Mouse (Mus musculus): ENCODE measurements at regions not wholly inside any gene's neighbourhood (a gene's known extent, or its start where the extent isn't known, plus 50 kb on each side); places are given as distances from the start of the nearest gene placed in this dataset.

DNA sequence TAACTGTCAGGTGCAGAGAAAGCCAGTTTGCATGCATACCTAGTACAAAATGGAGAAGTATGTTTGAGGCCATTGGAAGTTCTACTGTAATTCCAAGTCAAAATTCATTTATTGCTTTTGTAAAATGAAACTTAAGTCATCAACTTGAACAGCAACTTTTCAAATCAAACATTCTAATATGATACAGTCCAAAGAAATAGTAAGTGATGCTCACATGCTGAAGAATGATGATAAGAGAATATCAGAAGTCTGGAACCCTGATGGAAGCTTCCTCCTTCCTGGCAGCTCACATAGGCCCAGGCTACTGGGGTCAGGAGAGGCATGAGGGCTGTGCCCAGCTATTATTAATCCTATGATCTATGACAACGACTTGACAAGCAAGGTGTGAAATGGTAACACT lies 64.1 kb upstream of the Slc38a2 start:
- H3K27me3 ChIP-seq (replicated peaks), result no peaks in the 10 kb centered on the region
- no peaks in the 10 kb centered on the region for H3K79me2 ChIP-seq (replicated peaks; ENCODE audit: control insufficient read depth, extremely low read depth, insufficient read depth, poor library complexity, severe bottlenecking)
- DNase-seq (ENCODE audit: extremely low read depth), result no peak
- dilution Hi-C loops (cut with MboI; ENCODE audit: extremely low pct_ligation_motif_present, extremely low pct_unique_long_range_greater_than_20kb, low sequenced_read_pairs), result no loop called here
- H3K9ac ChIP-seq (ENCODE audit: insufficient read depth, low read depth), result no peak overlapping the region
- H3K4me1 ChIP-seq (ENCODE audit: control insufficient read depth in 1 of 2, insufficient read depth in 2 of 2), result peaks cover 0 to 7% of the 10 kb centered on the region in 2 experiments; a peak in 3 of 4 replicates
- no peak overlapping the region for H3K4me3 ChIP-seq (replicated peaks in 1 of 3; ENCODE audit: low read depth in 2 of 3, low read length in 2 of 3, poor library complexity in 1 of 3)
- H3K9me3 ChIP-seq (replicated peaks; ENCODE audit: low read length), result no peaks in the 10 kb centered on the region
- no peak overlapping the region for H3K4me2 ChIP-seq (ENCODE audit: insufficient read depth, low read depth, poor library complexity, severe bottlenecking)
- H3K27ac ChIP-seq (ENCODE audit: insufficient read depth, low read depth), result no peak overlapping the region
- no peaks in the 10 kb centered on the region for H3K36me3 ChIP-seq (replicated peaks in 1 of 2; ENCODE audit: control insufficient read depth in 1 of 2, insufficient read depth in 1 of 2, low read length in 1 of 2)
- no peak for TF ChIP-seq E2F4 (IDR thresholded peaks at IDR 0.05; ENCODE audit: insufficient replicate concordance, low read depth, low read length)
- no peak for TF ChIP-seq MYC (IDR thresholded peaks at IDR 0.05; ENCODE audit: low read depth, low read length)
- TF ChIP-seq ZMIZ1 (IDR thresholded peaks at IDR 0.05; ENCODE audit: low read depth, low read length), result no peak
- TF ChIP-seq CHD1 (IDR thresholded peaks at IDR 0.05; ENCODE audit: low read depth, low read length), result no peak
- no peak for TF ChIP-seq RAD21 (IDR thresholded peaks at IDR 0.05; ENCODE audit: low read depth, low read length)
- no peak for TF ChIP-seq USF1 (IDR thresholded peaks at IDR 0.05; ENCODE audit: low read depth, low read length)
- no peak for TF ChIP-seq MXI1 (IDR thresholded peaks at IDR 0.05; ENCODE audit: low read depth, low read length)
- no peak for TF ChIP-seq NRF1 (IDR thresholded peaks at IDR 0.05; ENCODE audit: low read depth, low read length)
- TF ChIP-seq ETS1 (conservative IDR thresholded peaks at IDR 0.05; ENCODE audit: low read depth, low read length), result no peak
- TF ChIP-seq PAX5 (IDR thresholded peaks at IDR 0.05; ENCODE audit: low read length), result no peak
- TF ChIP-seq CHD2 (IDR thresholded peaks at IDR 0.05; ENCODE audit: low read length), result no peak
- TF ChIP-seq MAX (IDR thresholded peaks at IDR 0.05; ENCODE audit: low read length), result no peak
- TF ChIP-seq UBTF (IDR thresholded peaks at IDR 0.05; ENCODE audit: low read depth, low read length), result no peak
- TF ChIP-seq MEF2A (IDR thresholded peaks at IDR 0.05; ENCODE audit: borderline replicate concordance, low read depth, low read length), result no peak
- no peak for TF ChIP-seq IRF4 (IDR thresholded peaks at IDR 0.05; ENCODE audit: low read depth, low read length)
- no peak for TF ChIP-seq MAZ (IDR thresholded peaks at IDR 0.05; ENCODE audit: low read depth, low read length)
- TF ChIP-seq GABPA (IDR thresholded peaks at IDR 0.05; ENCODE audit: insufficient replicate concordance, low read depth, low read length), result no peak
- in situ Hi-C loops (cut with MboI; ENCODE audit: low pct_ligation_motif_present, low pct_unique_long_range_greater_than_20kb, low sequenced_read_pairs), result no loop called here

DNA sequence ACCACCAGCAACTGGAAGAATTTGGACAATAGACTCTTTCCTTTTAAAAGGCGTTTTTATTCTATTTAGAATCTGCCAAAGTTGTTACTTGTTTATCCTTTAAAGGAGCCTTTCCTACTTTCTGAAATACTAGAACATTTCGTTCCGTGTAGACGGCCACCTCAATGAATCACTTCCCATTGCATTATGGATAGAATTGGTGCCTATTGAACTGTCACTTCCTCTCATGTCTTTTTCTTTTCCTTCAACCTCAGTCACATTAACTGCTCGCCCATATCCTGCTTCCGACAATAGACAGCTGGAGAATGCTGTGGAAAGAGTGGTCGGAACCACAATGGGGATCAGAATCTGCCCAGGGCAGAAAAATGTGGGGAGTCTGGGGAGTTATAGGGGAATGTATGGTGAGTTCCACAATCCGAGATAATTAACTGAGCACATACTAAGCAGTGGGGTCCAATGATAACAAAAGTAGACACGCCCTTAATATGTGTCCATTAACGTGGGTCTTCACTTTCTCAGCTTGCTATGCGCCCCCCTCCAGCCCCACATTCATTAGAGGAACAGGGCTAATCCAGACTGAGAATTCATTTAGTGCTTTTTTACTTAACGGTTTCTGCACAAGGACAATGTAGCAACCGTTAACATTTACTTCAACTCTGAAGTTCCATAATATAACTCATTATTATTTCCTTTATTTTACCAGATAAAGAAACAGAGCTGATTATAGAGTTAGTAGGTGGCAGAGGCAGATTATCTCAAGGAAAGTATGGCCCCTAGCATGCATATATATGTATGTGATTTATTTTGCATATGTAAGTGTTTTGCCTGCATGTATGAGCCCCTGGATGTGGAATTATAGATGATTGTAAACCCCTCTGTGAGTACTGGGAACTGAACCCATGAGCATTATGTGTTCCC lies 59.8 kb upstream of the Slc38a2 start:
- TF ChIP-seq SMC3 (IDR thresholded peaks at IDR 0.05; ENCODE audit: low read depth, low read length) (no peak), ETS1 (conservative IDR thresholded peaks at IDR 0.05; ENCODE audit: low read depth, low read length) (no peak), ZKSCAN1 (IDR thresholded peaks at IDR 0.05; ENCODE audit: borderline replicate concordance, low read depth, low read length) (no peak), NRF1 (IDR thresholded peaks at IDR 0.05; ENCODE audit: low read depth, low read length) (no peak), SIN3A (IDR thresholded peaks at IDR 0.05; ENCODE audit: low read length) (no peak), MYC (IDR thresholded peaks at IDR 0.05; ENCODE audit: low read depth, low read length) (no peak), CHD2 (IDR thresholded peaks at IDR 0.05; ENCODE audit: low read length) (no peak), CHD1 (IDR thresholded peaks at IDR 0.05; ENCODE audit: low read depth, low read length) (no peak), BHLHE40 (IDR thresholded peaks at IDR 0.05; ENCODE audit: low read depth, low read length) (no peak), JUN (IDR thresholded peaks at IDR 0.05; ENCODE audit: insufficient read depth, low read depth, low read length) (no peak), HCFC1 (IDR thresholded peaks at IDR 0.05; ENCODE audit: low read depth, low read length) (no peak), POLR2A (IDR thresholded peaks at IDR 0.05; ENCODE audit: low read depth, low read length) (no peak), ZNF384 (IDR thresholded peaks at IDR 0.05; ENCODE audit: low read depth, low read length) (no peak), TCF12 (IDR thresholded peaks at IDR 0.05; ENCODE audit: low read depth, low read length) (no peak), NELFE (IDR thresholded peaks at IDR 0.05; ENCODE audit: low read depth, low read length) (no peak), UBTF (IDR thresholded peaks at IDR 0.05; ENCODE audit: low read depth, low read length) (no peak), JUND (conservative IDR thresholded peaks at IDR 0.05; ENCODE audit: low read depth, low read length) (no peak), MAX (IDR thresholded peaks at IDR 0.05; ENCODE audit: low read length) (no peak)
- Histone ChIP-seq H3K36me3 (replicated peaks in 1 of 2; ENCODE audit: control insufficient read depth in 1 of 2, insufficient read depth in 1 of 2, low read length in 1 of 2) (no peaks in the 10 kb centered on the region), H3K4me1 (ENCODE audit: control insufficient read depth in 1 of 2, insufficient read depth in 2 of 2) (peaks cover 21 to 36% of the 10 kb centered on the region in 2 experiments), H3K79me2 (replicated peaks; ENCODE audit: control insufficient read depth, extremely low read depth, insufficient read depth, poor library complexity, severe bottlenecking) (no peaks in the 10 kb centered on the region), H3K4me3 (replicated peaks in 1 of 3; ENCODE audit: low read depth in 2 of 3, low read length in 2 of 3, poor library complexity in 1 of 3) (no peak overlapping the region), H3K9ac (ENCODE audit: insufficient read depth, low read depth) (no peak overlapping the region), H3K9me3 (replicated peaks; ENCODE audit: low read length) (no peaks in the 10 kb centered on the region), H3K4me2 (ENCODE audit: insufficient read depth, low read depth, poor library complexity, severe bottlenecking) (no peak overlapping the region), H3K27ac (ENCODE audit: insufficient read depth, low read depth) (no peak overlapping the region), H3K27me3 (replicated peaks) (no peaks in the 10 kb centered on the region)
- dilution Hi-C loops (cut with MboI; ENCODE audit: extremely low pct_ligation_motif_present, extremely low pct_unique_long_range_greater_than_20kb, low sequenced_read_pairs), result no loop called here
- no peak for DNase-seq (ENCODE audit: extremely low read depth)
- in situ Hi-C loops (cut with MboI; ENCODE audit: low pct_ligation_motif_present, low pct_unique_long_range_greater_than_20kb, low sequenced_read_pairs), result no loop called here
